Mouse (Mus musculus) stomach, postnatal 0 days (tissue): ENCODE data around the gene Anapc7. TPM values are rescaled to one million over a fixed set of nuclear protein-coding genes. Genes with fewer than 3 reads are reported as not detected.
A peak's percentile ranks its signal among the peaks of the same experiment; 100 is the strongest.
"Not testable (repeated sequence)": the region's sequence is repeated elsewhere in the genome, so short reads cannot be mapped to it uniquely, and the experiment has no call there.

Experiments
- ATAC-seq: fragments of 200-750 bp; cut with Nextera tagmentation; 2 replicates; pipeline ENCODE4 v1.8.0; 2017; ENCODE audit not compliant: low FRiP score, low TSS enrichment
- DNase-seq: peaks from one replicate; pipeline ENCODE4 v3.0.0-alpha.2; 2016; ENCODE audit warnings: low spot score
- H3K27ac ChIP-seq: fragments of 300-500 bp; sonication (generic); replicated peaks from 2 replicates; pipeline ENCODE4 v1.5.1; 2014; ENCODE audit warnings: mild to moderate bottlenecking, control low read depth
- H3K27me3 ChIP-seq: fragments of 300-500 bp; sonication (generic); 2 replicates; pipeline ENCODE4 v1.6.1; 2014; ENCODE audit warnings: low read length; ENCODE audit not compliant: control insufficient read depth, insufficient read depth
- H3K36me3 ChIP-seq: fragments of 300-500 bp; sonication (generic); 2 replicates; pipeline ENCODE4 v1.6.1; 2014; ENCODE audit warnings: low read length, mixed read lengths; ENCODE audit not compliant: control insufficient read depth, insufficient read depth
- H3K4me1 ChIP-seq: fragments of 300-500 bp; sonication (generic); replicated peaks from 2 replicates; pipeline ENCODE4 v1.6.1; 2014; ENCODE audit warnings: antibody characterized with exemption; ENCODE audit not compliant: control insufficient read depth, insufficient read depth
- H3K4me2 ChIP-seq: fragments of 300-500 bp; sonication (generic); replicated peaks from 2 replicates; pipeline ENCODE4 v1.6.1; 2014; ENCODE audit warnings: low read depth, mild to moderate bottlenecking, control low read depth, moderate library complexity
- H3K4me3 ChIP-seq: fragments of 300-500 bp; sonication (generic); 2 replicates; pipeline ENCODE4 v1.5.1; 2014; ENCODE audit warnings: low read depth, low read length, control low read depth
- H3K9ac ChIP-seq: fragments of 300-500 bp; sonication (generic); 2 replicates; pipeline ENCODE4 v1.6.1; 2014; ENCODE audit warnings: mild to moderate bottlenecking, low read length, control low read depth, mixed read lengths
- H3K9me3 ChIP-seq: fragments of 300-500 bp; sonication (generic); 2 replicates; pipeline ENCODE4 v1.6.1; 2016; ENCODE audit warnings: low read length; ENCODE audit not compliant: control insufficient read depth
- CTCF ChIP-seq: IDR thresholded peaks from 2 replicates; pipeline ENCODE4 v1.5.1; 2016; ENCODE audit warnings: antibody characterized with exemption, low read depth, mild to moderate bottlenecking, moderate library complexity
- EP300 ChIP-seq: optimal IDR thresholded peaks from 2 replicates; pipeline ENCODE3; 2016; ENCODE audit warnings: antibody characterized with exemption
- WGBS: fragments of 180-500 bp; shearing (Covaris S2); extraction: QIAGEN DNeasy Blood & Tissue Kit; methylation state at CpG from one replicate; pipeline ENCODE4 v1.1.7; 2014; 5-methylcytosine and 5-hydroxymethylcytosine counted together
- polyA plus RNA-seq: library from polyadenylated mRNA; unstranded; fragments of >200 nt; fragmentation: Nextera tagmentation; extraction: Ambion mirVana; gene quantifications from 2 replicates; pipeline ENCODE4 v1.2.1, GENCODE M21; 2015

Gene Anapc7
- polyA plus RNA-seq, 1 experiment from 2014 or later, result 21.7 TPM

DNA sequence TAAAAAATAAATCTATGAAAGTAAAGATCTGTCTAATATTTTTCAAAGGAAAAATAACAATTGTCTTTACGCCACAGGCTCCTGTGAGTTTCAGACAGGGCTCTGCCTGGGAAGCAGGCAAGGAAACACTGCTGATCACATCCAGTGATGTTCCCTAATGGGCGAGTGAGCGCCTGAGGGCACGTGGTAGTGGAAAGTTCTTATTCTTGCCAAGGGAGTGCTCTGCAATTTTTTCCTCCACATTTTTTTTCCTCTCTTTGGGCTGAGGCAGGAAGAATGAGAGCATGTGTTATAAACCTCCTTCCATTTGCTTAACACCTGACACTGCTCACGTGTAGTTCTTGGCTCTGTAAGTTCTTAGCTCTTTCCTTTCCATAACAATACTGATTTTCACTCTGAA is 60.4 kb downstream of the Anapc7 start:
- TF ChIP-seq EP300 (no peak), CTCF (no peak)
- H3K36me3 ChIP-seq, result peaks cover 22% of the 10 kb centered on the region

DNA sequence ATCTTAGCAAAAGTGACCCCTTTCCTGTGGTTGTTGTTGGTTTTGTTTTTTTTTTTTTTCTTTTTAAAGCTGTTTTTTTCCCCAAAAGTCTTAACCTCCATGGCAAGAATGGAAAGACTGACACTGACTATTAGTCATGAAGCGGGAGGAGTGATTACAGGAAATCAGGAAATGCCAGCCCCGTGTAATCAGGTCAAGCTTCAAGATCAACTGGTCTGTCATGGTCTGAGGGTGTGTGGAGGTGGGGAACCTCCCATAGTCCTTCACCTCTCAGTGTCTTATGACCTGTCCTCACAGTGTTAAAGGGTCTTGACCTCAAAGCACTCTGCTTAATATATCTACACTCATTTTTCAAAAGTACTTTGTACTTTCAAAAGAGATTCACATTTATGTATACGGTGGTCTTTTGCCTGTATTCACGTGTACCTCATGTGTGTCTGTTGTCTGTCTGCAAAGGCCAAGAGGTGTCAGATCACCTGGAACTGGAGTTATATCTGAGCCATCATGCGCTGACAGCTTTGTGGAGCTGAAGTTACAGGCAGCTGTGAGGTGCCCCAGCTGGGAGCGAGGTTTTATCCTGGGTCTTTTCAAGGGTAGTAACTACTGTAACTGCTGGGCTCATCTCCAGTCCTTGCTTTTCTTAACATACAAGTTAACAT is 61.4 kb downstream of the Anapc7 start:
- H3K27ac ChIP-seq, result no peak overlapping the region
- peaks cover 16% of the 10 kb centered on the region for H3K36me3 ChIP-seq
- no peak overlapping the region for H3K9ac ChIP-seq
- DNase-seq (no peak), ATAC-seq (no peak)
- WGBS, result 73% methylated on average over 6 of the region's 6 CpGs
- no peak overlapping the region for H3K4me2 ChIP-seq
- no peaks in the 10 kb centered on the region for H3K9me3 ChIP-seq
- no peak overlapping the region for H3K4me3 ChIP-seq
- H3K4me1 ChIP-seq, result no peaks in the 10 kb centered on the region
- TF ChIP-seq CTCF, result no peak
- no peak for TF ChIP-seq EP300
- H3K27me3 ChIP-seq, result no peaks in the 10 kb centered on the region

More for the DNA sequence above, 60.4 kb downstream of the Anapc7 start:
- no peak overlapping the region for H3K9ac ChIP-seq
- no peaks in the 10 kb centered on the region for H3K4me1 ChIP-seq
- H3K27me3 ChIP-seq, result no peaks in the 10 kb centered on the region
- ATAC-seq (no peak), DNase-seq (no peak)
- 66% methylated on average over 5 of the region's 5 CpGs for WGBS
- H3K4me3 ChIP-seq, result no peak overlapping the region
- no peak overlapping the region for H3K27ac ChIP-seq
- no peak overlapping the region for H3K4me2 ChIP-seq
- H3K9me3 ChIP-seq, result no peaks in the 10 kb centered on the region

DNA sequence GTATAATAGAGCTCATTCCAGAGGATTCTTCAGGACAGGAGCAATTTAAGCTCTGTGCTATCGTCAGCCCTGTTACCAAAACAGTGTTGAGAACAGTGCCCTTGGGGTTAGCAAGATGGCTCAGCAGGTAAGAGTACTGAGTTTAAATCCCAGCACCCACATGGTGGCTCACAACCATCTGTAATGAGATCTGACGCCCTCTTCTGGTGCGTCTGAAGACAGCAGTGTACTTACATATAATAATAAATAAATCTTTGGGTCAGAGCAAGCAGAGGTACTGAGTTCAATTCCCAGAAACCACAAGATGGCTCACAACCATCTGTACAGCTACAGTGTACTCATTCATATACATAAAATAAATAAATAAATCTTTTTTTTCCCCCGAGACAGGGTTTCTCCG is 64.8 kb downstream of the Anapc7 start:
- not testable (repeated sequence) for H3K27me3 ChIP-seq, H3K27ac ChIP-seq, H3K4me2 ChIP-seq, H3K4me1 ChIP-seq, ATAC-seq, H3K9me3 ChIP-seq, H3K4me3 ChIP-seq, DNase-seq, H3K9ac ChIP-seq
- WGBS, result 76% methylated on average over 5 of the region's 5 CpGs
- H3K36me3 ChIP-seq, result peaks cover 28% of the 10 kb centered on the region
- TF ChIP-seq CTCF, result peak; percentile 18; the same call in 1 of the 2 replicates

GRCm38 (mm10) chr5:122487825-122488224 is 66.3 kb downstream of the Anapc7 start:
- H3K36me3 ChIP-seq, result peaks cover 33% of the 10 kb centered on the region
- no peak overlapping the region for H3K4me3 ChIP-seq
- no peak for ATAC-seq

GRCm38 (mm10) chr5:122490148-122490547 is 68.7 kb downstream of the Anapc7 start:
- DNase-seq, result no peak
- Histone ChIP-seq H3K4me2 (no peak overlapping the region), H3K9me3 (no peaks in the 10 kb centered on the region), H3K4me3 (no peak overlapping the region), H3K9ac (no peak overlapping the region), H3K27ac (no peak overlapping the region), H3K4me1 (no peaks in the 10 kb centered on the region), H3K36me3 (peaks cover 27% of the 10 kb centered on the region), H3K27me3 (no peaks in the 10 kb centered on the region)
- WGBS, result 97% methylated on average over 2 of the region's 2 CpGs
- TF ChIP-seq EP300 (no peak), CTCF (no peak)
- ATAC-seq, result no peak

More at GRCm38 (mm10) chr5:122487825-122488224, 66.3 kb downstream of the Anapc7 start:
- DNase-seq, result no peak
- TF ChIP-seq EP300 (no peak), CTCF (no peak)
- Histone ChIP-seq H3K4me2 (no peak overlapping the region), H3K27ac (no peak overlapping the region), H3K4me1 (no peaks in the 10 kb centered on the region), H3K9me3 (no peaks in the 10 kb centered on the region), H3K9ac (no peak overlapping the region), H3K27me3 (no peaks in the 10 kb centered on the region)
- WGBS, result 80% methylated on average over 6 of the region's 6 CpGs

DNA sequence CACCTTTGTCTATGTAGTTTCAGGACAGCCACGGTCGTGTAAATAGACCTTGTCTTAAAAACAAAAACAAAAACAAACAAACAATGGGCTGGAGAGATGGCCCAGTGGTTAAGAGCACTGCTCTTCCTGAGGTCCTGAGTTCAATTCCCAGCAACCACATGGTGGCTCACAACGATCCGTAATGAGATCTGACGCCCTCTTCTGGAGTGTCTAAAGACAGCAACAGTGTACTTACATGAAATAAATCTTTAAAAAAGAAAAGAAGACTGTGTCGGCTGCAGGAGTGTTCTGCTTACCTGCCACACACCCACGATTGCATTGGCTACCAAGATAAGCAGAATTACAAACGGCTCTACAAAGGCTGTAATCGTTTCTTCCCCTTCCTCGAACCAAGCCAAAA is 69.9 kb downstream of the Anapc7 start:
- Histone ChIP-seq H3K9me3 (no peaks in the 10 kb centered on the region), H3K4me3 (no peak overlapping the region), H3K27me3 (no peaks in the 10 kb centered on the region), H3K27ac (no peak overlapping the region), H3K9ac (no peak overlapping the region), H3K4me1 (no peaks in the 10 kb centered on the region), H3K36me3 (peaks cover 32% of the 10 kb centered on the region), H3K4me2 (no peak overlapping the region)
- 78% methylated on average over 10 of the region's 10 CpGs for WGBS
- DNase-seq, result no peak
- ATAC-seq, result no peak
- TF ChIP-seq CTCF (peak; percentile 23; the same call in 1 of the 2 replicates), EP300 (no peak)
